Mouse (Mus musculus) cerebellum, adult 2 months (tissue): ENCODE results near the gene Golga4.

Experiments used
- CTCF ChIP-seq: fragments of 200-500 bp; IDR thresholded peaks from 2 replicates; pipeline ENCODE4 v1.5.1; 2011; ENCODE audit warnings: low read depth, mild to moderate bottlenecking, control low read depth, low read length, moderate library complexity, borderline replicate concordance; ENCODE audit not compliant: insufficient read depth
- POLR2A ChIP-seq: fragments of 200-500 bp; IDR thresholded peaks from 2 replicates; pipeline ENCODE4 v1.6.1; 2011; ENCODE audit warnings: low read length, control low read depth, borderline replicate concordance; ENCODE audit not compliant: insufficient read depth

GRCm38 (mm10) chr9:118458039-118458438, 48.0 kb upstream of the Golga4 start:
- TF ChIP-seq CTCF = no peak
- TF ChIP-seq POLR2A = no peak
